Mouse (Mus musculus) spleen, adult 2 months (tissue): ENCODE measurements around the gene Xaf1.

Experiments used
- CTCF ChIP-seq: fragments of 200-500 bp; IDR thresholded peaks from 2 replicates; pipeline ENCODE4 v1.5.1; 2011; ENCODE audit warnings: mild to moderate bottlenecking, inconsistent platforms; ENCODE audit not compliant: insufficient read depth, insufficient read length, insufficient replicate concordance; ENCODE audit errors: extremely low read depth
- POLR2A ChIP-seq: fragments of 200-500 bp; IDR thresholded peaks from 2 replicates; pipeline ENCODE4 v1.6.1; 2011; ENCODE audit warnings: low read depth, low read length, inconsistent platforms

- TF ChIP-seq CTCF (no peak), POLR2A (no peak)
Measured at GRCm38 (mm10) chr11:72325701-72326100, 24.3 kb downstream of the Xaf1 start.
